Mouse (Mus musculus) liver, postnatal 0 days (tissue): ENCODE measurements around the gene Slc5a9.
"Not testable (repeated sequence)": the region's sequence is repeated elsewhere in the genome, so short reads cannot be mapped to it uniquely, and the experiment has no call there.

ENCODE experiments used
- CTCF ChIP-seq: sonication (generic); IDR thresholded peaks from 2 replicates; pipeline ENCODE4 v1.5.1; 2016; ENCODE audit warnings: antibody characterized with exemption, low read depth
- EP300 ChIP-seq: IDR thresholded peaks from 2 replicates; pipeline ENCODE4 v1.6.1; 2016; ENCODE audit warnings: antibody characterized with exemption, low read depth, mild to moderate bottlenecking

GRCm38 (mm10) chr4:111900491-111900890 is 2.2 kb downstream of the Slc5a9 start:
- not testable (repeated sequence) for TF ChIP-seq CTCF, EP300
